Mouse (Mus musculus) granulocyte monocyte progenitor cell, adult 5-6 weeks (primary cell): Measurements from ENCODE around the gene Pdzd11. TPM values are rescaled to one million over a fixed set of nuclear protein-coding genes. Genes with fewer than 3 reads are reported as not detected.

Experiments used
- ATAC-seq: replicated peaks from 2 replicates; pipeline ENCODE4 v1.8.0; 2016; ENCODE audit warnings: mild to moderate bottlenecking, moderate TSS enrichment, inconsistent platforms; ENCODE audit not compliant: poor library complexity, severe bottlenecking
- total RNA-seq, 2 experiments: library from RNA; stranded (forward) in 1 of 2; stranded (reverse) in 1 of 2; fragments of 200-712, 200-1000 nt in 1 of 2; fragments of >200 nt in 1 of 2; fragmentation: Nextera tagmentation in 1 of 2; gene quantifications; 2 replicates each; pipeline ENCODE4 v1.2.3; 2014 to 2017

The Pdzd11 gene
- total RNA-seq (2014; fragmentation: Nextera tagmentation) (46.6 and 47.1 TPM in 2 replicates), total RNA-seq (2017) (31.1 and 32.3 TPM in 2 replicates)

DNA sequence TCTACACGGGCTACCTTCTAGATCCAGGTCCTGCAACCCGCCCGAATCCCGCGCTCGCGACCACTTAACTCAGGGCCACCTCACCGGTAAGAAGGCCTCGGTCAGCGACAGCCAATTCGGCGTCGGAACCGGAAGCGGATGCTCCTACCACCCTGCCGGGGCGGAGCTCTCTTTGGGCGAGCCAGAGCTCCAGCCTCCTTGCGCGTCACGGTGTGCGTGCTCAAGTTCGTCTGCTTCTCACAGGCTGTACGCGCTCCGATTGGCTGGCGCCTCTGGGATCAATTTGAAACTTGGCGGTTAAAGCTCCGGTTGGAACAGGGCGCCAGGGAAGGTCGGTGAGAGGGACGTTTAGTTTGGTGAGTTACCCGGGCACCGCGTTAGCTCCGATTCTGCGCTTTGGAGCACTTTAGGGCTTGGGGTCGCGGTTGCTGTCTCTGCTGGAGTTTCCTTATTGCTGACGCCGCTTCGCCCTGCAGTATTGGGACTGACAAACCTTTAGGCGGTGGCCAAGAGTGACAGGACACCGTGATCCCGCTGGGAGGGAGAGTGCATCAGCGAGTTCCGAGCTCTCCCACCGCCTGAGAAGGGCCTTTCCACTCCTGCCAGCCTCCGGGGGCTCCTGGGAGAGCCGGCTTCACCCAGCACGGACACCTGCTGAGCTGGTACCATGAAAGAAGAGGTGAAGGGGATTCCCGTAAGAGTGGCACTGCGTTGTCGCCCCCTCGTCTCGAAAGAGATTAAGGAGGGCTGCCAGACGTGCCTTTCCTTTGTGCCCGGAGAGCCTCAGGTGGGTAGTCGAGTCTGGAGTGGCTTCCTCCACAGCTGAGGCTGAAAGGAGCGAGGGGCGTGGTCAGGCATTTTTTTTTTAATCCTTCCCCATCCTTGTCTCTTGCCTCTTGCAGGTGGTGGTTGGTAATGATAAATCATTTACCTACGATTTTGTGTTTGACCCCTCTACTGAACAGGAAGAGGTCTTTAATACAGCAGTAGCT, at the start of gene Pdzd11:
Gene Pdzd11 (minus strand): TSS at position 767 of the 992 bp plus-strand sequence.
- peak; percentile 99 for ATAC-seq

DNA sequence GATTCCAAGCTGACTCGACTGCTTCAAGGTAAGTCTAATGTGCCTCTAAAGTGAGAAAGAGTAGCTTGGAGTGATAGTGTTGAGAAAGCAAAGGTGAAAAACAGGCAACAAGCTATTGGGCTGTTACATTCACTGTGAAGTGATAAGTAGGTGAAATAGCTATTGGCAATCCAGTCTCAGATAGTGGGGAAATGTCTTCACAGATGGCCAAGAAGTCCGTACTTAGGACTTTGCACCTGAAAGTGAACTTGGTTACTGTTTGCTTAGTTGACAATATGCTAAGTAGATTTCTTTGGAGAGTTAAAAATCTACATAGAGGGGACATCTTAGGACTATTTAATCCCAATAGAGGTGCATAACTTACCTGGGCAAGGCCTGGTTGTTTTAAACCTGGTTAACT, 38.5 kb upstream of the Pdzd11 start:
- ATAC-seq, result no peak

DNA sequence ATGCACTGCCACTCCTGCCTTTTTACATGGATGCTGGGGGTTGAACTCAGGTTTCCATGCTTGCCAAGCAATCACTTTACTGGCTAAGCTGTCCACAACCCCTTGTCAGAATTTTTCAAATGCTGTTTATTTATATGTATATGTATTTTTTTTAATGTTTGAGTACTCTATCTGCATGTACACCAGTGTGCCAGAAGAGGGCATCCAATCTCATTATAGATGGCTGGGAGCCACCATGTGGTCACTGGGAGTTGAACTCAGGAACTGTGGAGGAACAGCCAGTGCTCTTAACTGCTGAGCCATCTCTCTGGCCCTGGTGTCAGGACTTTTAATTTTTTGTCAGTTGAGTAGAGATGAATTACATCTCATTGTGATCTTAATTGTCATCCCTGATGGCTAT, 26.5 kb upstream of the Pdzd11 start:
- no peak for ATAC-seq

DNA sequence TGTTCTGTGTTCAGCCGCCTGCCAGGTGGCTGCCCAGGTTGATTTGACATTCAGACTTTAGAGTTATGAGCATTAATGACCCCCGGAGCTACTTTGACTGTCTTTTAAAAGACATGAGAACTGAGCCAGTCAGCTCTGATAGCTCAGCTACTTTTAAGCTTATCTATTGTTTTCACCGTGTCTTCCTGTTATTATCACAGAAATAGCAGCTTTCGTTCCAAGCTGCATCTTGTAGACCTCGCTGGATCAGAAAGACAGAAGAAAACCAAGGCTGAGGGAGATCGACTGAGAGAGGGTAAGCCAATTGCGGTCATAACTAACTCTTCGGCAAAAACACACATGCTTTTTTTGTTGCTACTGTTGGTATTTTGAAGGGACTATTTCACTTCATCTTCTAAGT, 12.1 kb upstream of the Pdzd11 start:
- ATAC-seq, result no peak

DNA sequence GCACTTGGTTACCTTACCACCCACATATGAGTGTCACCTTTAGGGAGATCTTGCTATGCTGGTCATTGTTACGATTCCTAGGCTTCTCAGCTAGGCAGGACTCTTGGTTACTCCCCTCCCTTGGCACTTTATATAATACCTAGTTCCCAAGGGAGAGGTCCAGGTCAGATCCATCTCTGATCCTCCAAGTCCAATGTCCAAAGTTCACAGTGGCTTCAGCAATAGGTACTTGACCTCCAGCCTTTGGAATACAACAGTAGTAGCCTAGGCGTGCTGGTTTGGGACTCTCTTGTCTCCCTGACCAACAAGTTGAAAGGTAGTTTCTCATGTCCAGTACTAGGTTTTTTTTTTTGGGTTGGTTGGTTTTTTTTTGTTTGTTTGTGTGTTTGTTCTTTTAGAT, 2.7 kb upstream of the Pdzd11 start:
- no peak for ATAC-seq

DNA sequence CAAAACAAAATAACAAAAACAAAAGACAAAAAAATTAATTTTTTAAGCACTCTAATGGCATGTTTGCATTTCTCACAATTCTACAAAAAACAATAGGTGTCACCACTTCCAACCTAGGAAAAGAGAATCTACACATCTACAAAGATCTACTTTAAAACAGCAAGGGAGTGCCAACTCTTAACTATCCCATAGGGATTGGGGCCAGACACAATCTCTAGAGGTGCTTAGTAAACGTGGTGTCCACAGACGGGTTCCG, 894 bp downstream of the Pdzd11 start, which contains the start of gene Kif4:
Gene Kif4 (plus strand): TSS at position 192 of the 256 bp plus-strand sequence.
- ATAC-seq, result no peak

DNA sequence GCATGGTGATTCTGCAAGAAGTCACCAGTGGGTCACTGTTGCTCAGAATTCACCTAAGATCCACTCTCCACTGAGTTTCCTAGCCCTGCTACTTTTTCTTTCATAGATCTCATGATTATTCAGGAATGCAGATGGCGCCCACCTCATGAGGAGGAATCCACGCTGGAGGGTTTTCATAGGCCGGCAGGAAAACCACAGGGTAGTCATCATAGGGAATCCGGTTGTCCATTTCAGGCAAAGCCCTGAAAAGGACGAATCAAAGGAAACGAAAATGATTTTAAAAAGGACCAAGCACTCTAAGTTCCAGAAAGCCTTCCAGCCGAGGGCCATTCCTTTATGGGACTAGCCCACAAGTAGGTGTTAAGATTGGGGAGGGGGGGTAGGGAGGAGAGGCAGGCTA, 1.2 kb downstream of the Pdzd11 start:
- no peak for ATAC-seq

DNA sequence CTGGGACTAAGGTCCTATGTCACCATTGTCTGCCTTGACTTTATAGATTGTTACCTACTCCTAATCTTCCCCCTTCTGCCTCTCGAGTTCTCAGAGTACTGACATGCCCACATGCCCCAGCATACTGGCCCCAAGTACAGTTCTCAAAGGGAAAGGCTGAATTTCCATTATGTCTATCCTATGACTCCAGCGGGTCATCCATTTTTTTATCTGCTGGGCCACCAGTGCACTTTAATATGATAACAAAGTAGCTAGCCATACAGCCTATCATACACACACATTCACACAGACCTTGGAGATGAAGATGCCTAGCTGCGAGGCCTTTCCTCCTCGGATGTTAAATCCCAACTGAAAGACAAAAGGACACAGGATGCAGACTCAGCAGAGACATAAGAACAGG, 2.1 kb downstream of the Pdzd11 start:
- ATAC-seq, result no peak

DNA sequence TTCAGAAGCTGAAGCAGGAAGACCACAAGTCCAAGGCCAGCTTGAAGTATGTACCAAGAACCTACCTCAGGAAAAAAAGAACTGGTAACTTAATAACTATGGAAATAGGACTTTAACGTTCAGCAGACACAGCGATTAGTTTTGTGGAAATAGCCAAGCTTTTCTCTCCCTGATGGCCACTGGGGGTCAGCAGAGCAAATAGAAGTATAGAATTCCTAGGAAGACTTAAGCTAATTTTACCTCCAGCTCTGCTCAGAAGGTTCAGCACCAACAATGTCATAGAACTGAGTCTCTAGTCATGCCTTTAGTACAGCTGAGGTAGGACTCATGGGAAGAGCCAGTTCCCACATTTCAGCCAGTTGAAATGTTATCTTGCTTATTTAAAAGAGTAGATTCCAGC, 5.0 kb downstream of the Pdzd11 start:
- ATAC-seq, result no peak

DNA sequence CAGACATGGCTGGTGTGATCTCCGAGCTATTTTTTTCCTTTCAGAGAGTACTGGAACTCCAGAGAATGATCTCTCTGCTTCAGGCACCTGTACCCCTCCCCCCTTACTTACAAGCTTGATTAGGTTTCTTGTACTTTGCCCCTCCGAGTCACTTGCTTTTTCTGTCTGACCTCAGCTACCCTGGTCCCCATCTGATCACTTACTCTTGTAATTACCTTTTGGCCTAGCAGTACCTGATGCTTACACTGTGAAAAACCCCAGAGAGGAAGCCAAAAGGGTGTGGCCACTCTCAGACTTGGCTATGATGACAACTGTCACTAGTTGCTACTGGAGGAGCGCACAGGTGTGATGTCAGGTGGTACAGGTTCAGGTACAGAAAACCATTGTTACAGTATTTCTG, 7.9 kb downstream of the Pdzd11 start:
- no peak for ATAC-seq

DNA sequence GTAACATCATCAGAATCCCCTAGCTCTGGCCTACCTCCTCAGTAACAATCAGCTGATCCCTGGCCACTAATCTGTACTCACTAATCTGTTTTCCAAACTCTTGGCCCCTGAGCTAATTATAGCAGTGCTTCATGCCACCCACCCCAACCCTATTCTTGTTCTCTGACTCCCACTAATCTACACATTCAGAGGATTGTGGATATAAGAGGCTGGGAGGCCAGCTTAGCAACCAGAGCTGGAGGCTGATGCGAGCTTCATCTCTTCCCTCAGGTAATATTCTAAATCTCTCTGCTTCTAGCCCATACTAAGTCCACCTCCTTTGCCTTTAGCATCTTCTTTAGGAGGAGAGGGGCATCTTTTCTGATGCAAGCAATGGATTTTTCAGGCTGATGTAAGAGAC, 21.1 kb downstream of the Pdzd11 start, which contains the start of gene Arr3:
Gene Arr3 (plus strand): TSS at position 184 of the 400 bp plus-strand sequence.
- ATAC-seq, result no peak

DNA sequence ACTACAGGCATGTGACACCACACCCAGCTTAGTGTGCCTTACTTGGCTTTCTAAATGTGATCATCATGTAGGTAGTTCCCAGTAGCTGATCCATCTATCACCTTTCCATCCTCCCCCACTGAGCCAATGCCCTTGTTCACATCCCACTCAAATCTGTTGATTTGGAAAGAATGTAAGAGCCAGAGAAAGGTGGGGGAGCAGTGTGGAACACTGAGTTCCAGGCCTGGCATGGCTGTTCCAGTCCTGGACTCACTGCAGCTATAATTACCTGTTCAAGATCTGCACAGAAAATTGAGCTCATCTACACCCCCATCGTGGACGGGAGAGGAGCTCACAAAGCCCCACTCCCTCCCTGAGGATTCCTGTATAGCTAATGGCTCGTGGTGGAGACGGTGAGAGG, 26.6 kb downstream of the Pdzd11 start:
- no peak for ATAC-seq

DNA sequence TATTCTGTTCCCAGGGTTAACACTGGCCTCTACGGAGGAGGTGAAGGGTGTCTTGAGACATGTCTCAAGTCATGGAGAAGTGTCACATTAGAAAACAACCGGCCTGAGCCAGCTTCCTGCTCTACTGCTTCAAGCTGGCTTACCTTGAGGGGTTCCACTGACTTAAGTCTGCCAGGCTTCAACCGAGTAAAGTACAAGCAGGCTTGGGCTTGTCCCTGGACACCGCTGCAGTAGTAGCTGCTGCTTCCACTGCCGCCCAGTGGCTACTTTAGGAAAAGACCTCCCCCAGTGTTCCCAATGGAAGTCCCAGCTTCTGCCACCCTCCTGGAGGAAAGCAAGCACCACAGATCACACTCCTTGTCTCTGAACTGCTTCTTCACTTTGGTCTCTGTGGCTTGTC, 28.9 kb downstream of the Pdzd11 start:
- no peak for ATAC-seq

DNA sequence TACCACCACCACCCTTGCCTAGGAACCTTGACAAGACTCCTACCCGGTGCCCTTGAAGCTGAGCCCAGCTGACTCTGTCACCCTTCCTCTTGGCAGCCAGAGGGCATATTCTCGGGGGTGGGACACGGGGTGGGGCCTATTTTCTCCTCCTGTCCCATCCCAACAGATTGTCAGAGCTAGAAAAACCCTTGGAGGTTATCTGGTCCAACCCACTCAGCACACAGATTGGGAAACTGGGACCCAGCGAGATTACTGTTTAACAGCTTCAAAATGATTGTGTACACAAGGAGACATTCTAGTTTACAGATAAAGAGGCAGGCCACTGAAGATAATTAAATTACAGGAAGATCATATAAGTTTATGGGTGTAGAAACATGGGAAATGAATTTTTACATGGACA, 31.6 kb downstream of the Pdzd11 start, which contains the start of gene P2ry4:
Gene P2ry4 (minus strand): TSS at position 79 of the 400 bp plus-strand sequence.
- ATAC-seq, result no peak

Other genes starting within 250 kb of the Pdzd11 start
- gene Otud6a, start 197.6 kb downstream of the Pdzd11 start, total RNA-seq (2014; fragmentation: Nextera tagmentation), result not detected in 2 replicates
- gene Otud6a, start 197.6 kb downstream of the Pdzd11 start, total RNA-seq (2017), result not detected in 2 replicates
- 1.0 and 5.3 TPM in 2 replicates for gene Awat2, start 183.9 kb downstream of the Pdzd11 start, total RNA-seq (2014; fragmentation: Nextera tagmentation)
- 2.5 and 2.6 TPM in 2 replicates for gene Awat2, start 183.9 kb downstream of the Pdzd11 start, total RNA-seq (2017)
- 74.5 and 104 TPM in 2 replicates for gene Igbp1, start 132.3 kb downstream of the Pdzd11 start, total RNA-seq (2014; fragmentation: Nextera tagmentation)
- 98.4 and 104 TPM in 2 replicates for gene Igbp1, start 132.3 kb downstream of the Pdzd11 start, total RNA-seq (2017)
- not detected in 2 replicates for gene Dgat2l6, start 101.7 kb downstream of the Pdzd11 start, total RNA-seq (2014; fragmentation: Nextera tagmentation)
- gene Dgat2l6, start 101.7 kb downstream of the Pdzd11 start, total RNA-seq (2017), result not detected in 2 replicates
- not detected in 2 replicates for gene Awat1, start 54.3 kb downstream of the Pdzd11 start, total RNA-seq (2014; fragmentation: Nextera tagmentation)
- gene Awat1, start 54.3 kb downstream of the Pdzd11 start, total RNA-seq (2017), result not detected in 2 replicates
- gene P2ry4, start 31.7 kb downstream of the Pdzd11 start, total RNA-seq (2014; fragmentation: Nextera tagmentation), result not detected in 2 replicates
- not detected in 2 replicates for gene P2ry4, start 31.7 kb downstream of the Pdzd11 start, total RNA-seq (2017)
- not detected in 2 replicates for gene Arr3, start 21.1 kb downstream of the Pdzd11 start, total RNA-seq (2014; fragmentation: Nextera tagmentation)
- gene Arr3, start 21.1 kb downstream of the Pdzd11 start, total RNA-seq (2017), result not detected in 2 replicates
- gene Kif4, start 831 bp downstream of the Pdzd11 start, total RNA-seq (2014; fragmentation: Nextera tagmentation), result 7.7 and 21.2 TPM in 2 replicates
- gene Kif4, start 831 bp downstream of the Pdzd11 start, total RNA-seq (2017), result 41.5 and 48.3 TPM in 2 replicates
- gene Gdpd2, start 103.3 kb upstream of the Pdzd11 start, total RNA-seq (2014; fragmentation: Nextera tagmentation), result not detected in 2 replicates
- not detected in 2 replicates for gene Gdpd2, start 103.3 kb upstream of the Pdzd11 start, total RNA-seq (2017)
- 3.3 and 6.3 TPM in 2 replicates for gene Dlg3, start 141.2 kb upstream of the Pdzd11 start, total RNA-seq (2014; fragmentation: Nextera tagmentation)
- 2.7 and 4.1 TPM in 2 replicates for gene Dlg3, start 141.2 kb upstream of the Pdzd11 start, total RNA-seq (2017)